Mouse (Mus musculus) embryonic facial prominence, embryonic 15.5 days (tissue): ENCODE measurements around the gene Sult2b1. TPM values are rescaled to one million over a fixed set of nuclear protein-coding genes. Genes with fewer than 3 reads are reported as not detected.

Experiments
- ATAC-seq: fragments of 200-750 bp; cut with Nextera tagmentation; 2 replicates; pipeline ENCODE4 v1.8.0; 2017; ENCODE audit warnings: low read depth, moderate TSS enrichment; ENCODE audit not compliant: insufficient number of reproducible peaks, low FRiP score, low TSS enrichment
- H3K27ac ChIP-seq: fragments of 300-500 bp; sonication (generic); replicated peaks from 2 replicates; pipeline ENCODE4 v1.5.1; 2015; ENCODE audit warnings: mild to moderate bottlenecking, inconsistent platforms
- H3K27me3 ChIP-seq: fragments of 300-500 bp; sonication (generic); 2 replicates; pipeline ENCODE4 v1.6.1; 2015; ENCODE audit warnings: inconsistent platforms
- H3K36me3 ChIP-seq: fragments of 300-500 bp; sonication (generic); 2 replicates; pipeline ENCODE4 v1.6.1; 2015; ENCODE audit warnings: mild to moderate bottlenecking, inconsistent platforms
- H3K4me1 ChIP-seq: fragments of 300-500 bp; sonication (generic); 2 replicates; pipeline ENCODE4 v1.6.1; 2015; ENCODE audit warnings: inconsistent platforms
- H3K4me2 ChIP-seq: fragments of 300-500 bp; sonication (generic); replicated peaks from 2 replicates; pipeline ENCODE4 v1.6.1; 2015; ENCODE audit warnings: mild to moderate bottlenecking, inconsistent platforms
- H3K4me3 ChIP-seq: fragments of 300-500 bp; sonication (generic); replicated peaks from 2 replicates; pipeline ENCODE4 v1.5.1; 2015; ENCODE audit warnings: mild to moderate bottlenecking, inconsistent platforms
- H3K9ac ChIP-seq: fragments of 300-500 bp; sonication (generic); 2 replicates; pipeline ENCODE4 v1.6.1; 2015; ENCODE audit warnings: inconsistent platforms
- H3K9me3 ChIP-seq: fragments of 300-500 bp; sonication (generic); replicated peaks from 2 replicates; pipeline ENCODE4 v1.6.1; 2016; ENCODE audit warnings: inconsistent platforms
- WGBS: fragments of 180-500 bp; shearing (Covaris S2); methylation state at CpG from one replicate; pipeline ENCODE4 v1.1.7; 2015; 5-methylcytosine and 5-hydroxymethylcytosine counted together
- polyA plus RNA-seq: library from polyadenylated mRNA; unstranded; fragments of >200 nt; fragmentation: Nextera tagmentation; extraction: Ambion mirVana; gene quantifications from 2 replicates; pipeline ENCODE4 v1.2.1, GENCODE M21; 2015

Sult2b1 gene
- polyA plus RNA-seq, 1 experiment from 2014 or later, result 55.7 TPM

DNA sequence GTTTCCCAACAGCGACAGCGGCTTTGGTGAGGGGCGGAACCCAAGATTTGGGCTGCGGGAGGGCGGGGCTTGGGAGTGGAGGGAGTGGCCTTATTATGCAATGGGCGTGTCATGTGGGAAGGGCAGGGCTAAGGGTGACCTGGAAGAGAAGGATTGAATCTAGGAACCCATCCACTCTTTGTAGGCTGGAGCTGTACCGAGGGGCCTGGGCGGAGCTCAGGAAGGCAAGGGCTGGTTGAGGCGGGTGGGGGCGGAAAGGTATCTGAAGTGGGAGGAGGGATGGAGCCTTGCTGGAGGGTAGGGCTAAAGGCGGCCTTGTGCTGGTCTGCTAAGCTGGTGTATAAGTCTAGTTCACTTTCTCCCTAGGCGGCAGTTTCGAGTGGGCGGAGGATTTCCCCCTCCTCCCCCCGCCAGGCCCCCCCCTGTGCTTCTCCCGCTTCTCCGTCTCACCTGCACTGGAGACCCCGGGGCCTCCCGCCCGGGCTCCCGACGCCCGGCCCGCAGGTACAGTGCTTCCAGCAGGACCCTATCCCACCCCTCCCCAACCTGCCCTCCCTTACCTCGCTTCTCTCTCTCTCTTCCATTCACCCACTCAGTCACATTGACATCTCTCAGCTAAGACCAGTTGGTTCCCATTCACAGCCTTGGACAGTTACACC, 16.2 kb upstream of the Sult2b1 start:
- peak; percentile 49 for ATAC-seq
- H3K9me3 ChIP-seq, result no peaks in the 10 kb centered on the region
- H3K9ac ChIP-seq, result no peak overlapping the region
- H3K4me2 ChIP-seq, result peak overlapping the region; percentile 49
- peaks cover 30% of the 10 kb centered on the region for H3K4me1 ChIP-seq
- 0 out of 2 replicates have a peak overlapping the region, but pooled peaks have one; percentile 23 for H3K27ac ChIP-seq
- H3K27me3 ChIP-seq, result peaks cover 21% of the 10 kb centered on the region
- no peaks in the 10 kb centered on the region for H3K36me3 ChIP-seq
- peak overlapping the region; percentile 33 for H3K4me3 ChIP-seq
- 18% methylated on average over 25 of the region's 25 CpGs for WGBS

DNA sequence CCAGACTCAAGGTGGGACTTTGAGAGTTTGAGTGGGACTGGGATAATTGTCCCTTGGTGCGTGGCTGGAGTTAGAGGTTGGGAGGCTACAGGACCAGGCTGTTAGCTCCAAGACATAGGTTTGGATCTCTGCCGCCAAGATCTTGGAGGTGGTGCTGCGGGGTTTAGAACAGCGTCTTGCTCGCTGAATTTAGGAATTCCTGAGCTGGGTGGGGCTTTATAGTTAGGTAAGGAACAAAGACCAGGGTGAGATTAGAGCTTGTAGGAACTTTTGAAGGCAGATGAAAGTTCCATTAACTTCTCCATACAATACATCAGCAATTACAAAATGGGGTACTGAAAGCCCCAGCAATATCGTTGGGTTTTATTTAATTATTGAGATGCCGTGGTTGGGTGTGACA, 15.5 kb upstream of the Sult2b1 start:
- H3K27ac ChIP-seq, result 0 out of 2 replicates have a peak overlapping the region, but pooled peaks have one; percentile 23
- H3K4me1 ChIP-seq, result peaks cover 30% of the 10 kb centered on the region
- H3K9ac ChIP-seq, result no peak overlapping the region
- no peaks in the 10 kb centered on the region for H3K9me3 ChIP-seq
- H3K36me3 ChIP-seq, result 0 out of 2 replicates have a peak, but pooled peaks cover 7% of the 10 kb centered on the region
- H3K4me2 ChIP-seq, result peak overlapping the region; percentile 49
- peak overlapping the region; percentile 33 for H3K4me3 ChIP-seq
- peaks cover 21% of the 10 kb centered on the region for H3K27me3 ChIP-seq
- ATAC-seq, result no peak
- WGBS, result 35% methylated on average over 7 of the region's 7 CpGs

DNA sequence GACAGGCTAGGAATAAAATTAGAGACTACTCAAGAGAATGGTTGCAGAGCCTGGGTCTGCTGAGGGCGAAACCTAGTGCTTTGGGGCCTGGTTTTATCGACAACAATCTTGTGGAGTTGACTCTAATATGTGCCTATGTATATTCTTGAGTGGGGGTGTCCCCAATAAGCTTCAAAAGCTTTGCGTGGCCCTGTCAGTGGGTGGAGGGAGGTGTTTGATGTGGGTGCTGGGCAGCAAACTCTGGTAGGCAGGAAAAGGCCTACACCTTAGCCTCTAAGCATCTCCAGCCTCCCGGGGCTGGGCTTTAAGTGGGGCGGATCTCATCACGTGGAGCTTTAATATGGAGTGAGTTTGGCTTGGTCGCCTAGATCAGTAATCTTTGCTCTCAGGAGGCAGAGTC, 14.5 kb upstream of the Sult2b1 start:
- Histone ChIP-seq H3K4me3 (peak overlapping the region; percentile 47), H3K9ac (no peak overlapping the region), H3K4me1 (peaks cover 30% of the 10 kb centered on the region), H3K27me3 (peaks cover 21% of the 10 kb centered on the region), H3K36me3 (0 out of 2 replicates have a peak, but pooled peaks cover 12% of the 10 kb centered on the region), H3K4me2 (peak overlapping the region; percentile 75), H3K27ac (no peak overlapping the region), H3K9me3 (no peaks in the 10 kb centered on the region)
- 54% methylated on average over 7 of the region's 7 CpGs for WGBS
- ATAC-seq, result no peak

DNA sequence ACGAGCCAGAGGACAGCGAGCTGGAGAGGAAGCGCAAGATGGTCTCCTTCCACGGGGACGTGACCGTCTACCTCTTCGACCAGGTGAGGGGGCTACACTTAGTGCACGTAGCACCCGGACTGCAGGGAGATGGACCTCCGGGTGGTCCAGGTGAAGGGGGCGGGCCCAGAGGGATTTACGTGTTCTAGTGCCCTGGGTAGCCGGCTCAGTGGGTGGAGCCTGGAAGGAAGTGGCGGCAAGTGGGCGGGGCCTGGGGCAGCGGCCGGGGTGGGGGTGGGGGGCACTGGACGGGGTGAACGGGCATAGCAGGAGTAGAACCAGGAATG, 14.0 kb upstream of the Sult2b1 start:
- Histone ChIP-seq H3K9ac (peak overlapping the region; percentile 41), H3K27me3 (peaks cover 21% of the 10 kb centered on the region), H3K27ac (no peak overlapping the region), H3K36me3 (peaks cover 16% of the 10 kb centered on the region; the same call in 1 of the 2 replicates), H3K4me3 (peak overlapping the region; percentile 47), H3K9me3 (no peaks in the 10 kb centered on the region), H3K4me2 (peak overlapping the region; percentile 75), H3K4me1 (peaks cover 30% of the 10 kb centered on the region)
- 1% methylated on average over 19 of the region's 19 CpGs for WGBS
- no peak for ATAC-seq

DNA sequence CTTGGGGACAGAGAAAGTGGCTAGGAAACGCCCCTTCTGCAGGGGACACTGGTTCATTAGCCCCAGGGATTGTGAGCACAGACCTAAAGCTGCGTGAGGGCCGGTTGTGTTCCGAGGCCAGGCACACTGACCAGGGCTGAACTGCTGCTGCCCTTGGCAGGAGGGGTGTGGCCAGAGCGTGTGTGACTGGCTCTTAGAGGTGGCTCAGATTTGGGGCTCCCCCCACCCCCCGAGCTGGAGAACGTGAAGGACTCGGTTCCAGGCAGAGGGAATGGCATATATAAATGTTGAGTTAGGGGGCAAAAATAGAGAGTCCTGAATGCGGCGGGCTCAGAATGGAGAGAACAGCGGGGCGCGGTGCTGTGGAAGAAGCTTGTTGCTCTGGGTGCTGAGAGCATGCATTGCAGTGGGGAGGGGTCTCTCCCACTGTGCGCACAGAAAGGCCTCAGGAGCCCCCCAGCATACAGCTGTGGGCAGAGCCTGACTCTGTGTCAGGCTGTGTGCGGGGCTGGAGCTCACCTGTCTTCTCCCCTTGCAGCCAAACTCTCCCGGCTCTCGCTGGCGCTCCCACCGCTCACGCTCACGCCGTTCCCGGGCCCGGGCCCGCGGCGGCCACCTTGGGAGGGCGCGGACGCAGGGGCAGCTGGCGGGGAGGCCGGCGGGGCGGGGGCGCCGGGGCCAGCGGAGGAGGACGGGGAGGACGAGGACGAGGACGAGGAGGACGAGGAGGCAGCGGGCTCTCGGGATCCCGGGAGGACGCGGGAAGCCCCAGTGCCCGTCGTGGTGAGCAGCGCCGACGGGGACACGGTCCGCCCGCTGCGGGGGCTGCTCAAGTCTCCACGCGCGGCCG, 13.4 kb upstream of the Sult2b1 start:
- peak overlapping the region; percentile 47 for H3K4me3 ChIP-seq
- peaks cover 21% of the 10 kb centered on the region for H3K27me3 ChIP-seq
- H3K9me3 ChIP-seq, result no peaks in the 10 kb centered on the region
- peaks cover 30% of the 10 kb centered on the region for H3K4me1 ChIP-seq
- H3K4me2 ChIP-seq, result peak overlapping the region; percentile 75
- no peak overlapping the region for H3K27ac ChIP-seq
- peaks cover 19% of the 10 kb centered on the region for H3K36me3 ChIP-seq
- peak overlapping the region; percentile 41 for H3K9ac ChIP-seq
- no peak for ATAC-seq
- WGBS, result 2% methylated on average over 60 of the region's 60 CpGs

DNA sequence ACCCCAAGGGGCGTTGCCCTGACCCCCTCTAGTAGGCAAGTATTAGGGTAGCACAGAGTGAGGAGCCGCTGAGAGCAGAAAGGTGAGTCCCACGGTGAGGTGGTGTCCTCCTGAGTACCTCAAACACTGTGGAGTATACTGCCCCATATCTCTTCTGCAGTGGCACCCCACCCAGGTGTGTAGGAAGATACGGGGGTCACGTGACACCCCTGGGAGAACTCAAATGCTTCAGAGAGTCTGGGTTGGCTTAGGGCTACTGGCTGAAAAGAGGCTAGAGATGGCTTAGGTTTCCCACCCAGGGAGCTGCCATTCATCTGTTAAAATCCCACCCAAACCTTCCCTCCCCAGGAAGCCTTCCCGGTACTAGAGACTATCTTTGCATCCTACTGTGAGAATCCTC, 12.5 kb upstream of the Sult2b1 start:
- no peak overlapping the region for H3K4me3 ChIP-seq
- no peaks in the 10 kb centered on the region for H3K9me3 ChIP-seq
- no peak overlapping the region for H3K4me2 ChIP-seq
- no peak overlapping the region for H3K9ac ChIP-seq
- H3K27me3 ChIP-seq, result peaks cover 21% of the 10 kb centered on the region
- peaks cover 30% of the 10 kb centered on the region for H3K4me1 ChIP-seq
- no peak for ATAC-seq
- WGBS, result 36% methylated on average over 6 of the region's 6 CpGs
- peaks cover 19% of the 10 kb centered on the region for H3K36me3 ChIP-seq
- H3K27ac ChIP-seq, result no peak overlapping the region

DNA sequence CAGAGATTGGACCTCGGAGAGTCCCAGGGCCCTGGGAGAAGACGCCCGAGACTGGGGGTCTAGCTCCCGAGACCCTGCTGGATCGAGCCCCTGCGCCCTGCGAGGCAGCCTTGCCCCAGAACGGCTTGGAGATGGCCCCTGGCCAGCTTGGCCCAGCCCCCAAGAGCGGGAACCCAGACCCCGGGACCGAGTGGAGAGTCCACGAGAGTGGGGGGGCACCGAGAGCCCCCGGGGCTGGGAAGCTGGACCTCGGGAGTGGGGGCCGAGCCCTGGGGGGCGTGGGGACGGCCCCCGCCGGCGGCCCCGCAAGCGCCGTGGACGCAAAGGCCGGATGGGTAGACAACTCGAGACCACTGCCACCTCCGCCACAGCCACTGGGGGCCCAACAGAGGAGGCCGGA, 10.5 kb upstream of the Sult2b1 start:
- H3K4me2 ChIP-seq, result no peak overlapping the region
- no peak overlapping the region for H3K4me3 ChIP-seq
- H3K27me3 ChIP-seq, result peaks cover 21% of the 10 kb centered on the region
- peaks cover 17% of the 10 kb centered on the region for H3K4me1 ChIP-seq
- ATAC-seq, result no peak
- peaks cover 30% of the 10 kb centered on the region for H3K36me3 ChIP-seq
- no peak overlapping the region for H3K27ac ChIP-seq
- H3K9ac ChIP-seq, result no peak overlapping the region
- WGBS, result 96% methylated on average over 29 of the region's 29 CpGs
- no peaks in the 10 kb centered on the region for H3K9me3 ChIP-seq

DNA sequence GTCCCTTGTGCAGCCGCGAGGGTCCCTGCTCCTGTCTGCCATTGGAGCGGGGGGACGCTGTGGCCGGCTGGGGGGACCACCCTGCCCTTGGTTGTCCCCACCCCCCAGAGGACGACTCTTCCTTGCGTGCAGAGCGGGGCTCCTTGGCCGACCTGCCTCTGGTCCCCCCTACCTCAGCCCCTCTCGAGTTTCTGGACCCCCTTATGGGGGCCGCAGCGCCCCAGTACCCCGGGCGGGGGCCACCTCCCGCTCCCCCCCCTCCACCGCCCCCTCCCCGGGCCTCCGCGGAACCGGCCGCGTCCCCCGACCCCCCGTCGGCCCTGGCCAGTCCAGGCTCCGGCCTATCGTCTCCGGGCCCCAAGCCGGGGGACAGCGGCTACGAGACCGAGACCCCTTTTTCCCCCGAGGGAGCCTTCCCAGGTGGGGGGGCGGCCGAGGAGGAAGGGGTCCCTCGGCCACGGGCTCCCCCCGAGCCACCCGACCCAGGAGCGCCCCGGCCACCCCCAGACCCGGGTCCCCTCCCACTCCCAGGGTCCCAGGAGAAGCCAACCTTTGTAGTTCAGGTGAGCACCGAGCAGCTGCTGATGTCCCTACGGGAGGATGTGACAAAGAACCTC, 9.6 kb upstream of the Sult2b1 start:
- peaks cover 36% of the 10 kb centered on the region for H3K36me3 ChIP-seq
- 90% methylated on average over 43 of the region's 44 CpGs for WGBS

DNA sequence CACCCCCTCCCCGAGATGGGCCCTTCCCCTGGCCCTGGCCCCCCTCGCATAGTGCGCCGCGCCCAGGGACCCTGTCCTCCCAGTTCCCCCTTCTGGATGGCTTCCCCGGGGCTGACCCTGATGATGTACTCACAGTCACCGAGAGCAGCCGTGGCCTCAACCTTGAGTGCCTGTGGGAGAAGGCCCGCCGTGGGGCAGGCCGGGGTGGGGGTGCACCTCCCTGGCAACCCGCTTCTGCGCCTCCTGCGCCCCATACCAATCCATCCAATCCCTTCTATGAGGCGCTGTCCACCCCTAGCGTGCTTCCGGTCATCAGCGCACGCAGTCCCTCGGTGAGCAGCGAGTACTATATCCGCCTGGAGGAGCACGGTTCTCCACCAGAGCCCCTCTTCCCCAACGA, 8.8 kb upstream of the Sult2b1 start:
- peaks cover 39% of the 10 kb centered on the region for H3K36me3 ChIP-seq

More for the DNA sequence above, 9.6 kb upstream of the Sult2b1 start:
- Histone ChIP-seq H3K4me3 (no peak overlapping the region), H3K9ac (no peak overlapping the region), H3K27me3 (peaks cover 21% of the 10 kb centered on the region), H3K27ac (no peak overlapping the region), H3K4me2 (no peak overlapping the region), H3K4me1 (peaks cover 15% of the 10 kb centered on the region), H3K9me3 (no peaks in the 10 kb centered on the region)
- ATAC-seq, result no peak

DNA sequence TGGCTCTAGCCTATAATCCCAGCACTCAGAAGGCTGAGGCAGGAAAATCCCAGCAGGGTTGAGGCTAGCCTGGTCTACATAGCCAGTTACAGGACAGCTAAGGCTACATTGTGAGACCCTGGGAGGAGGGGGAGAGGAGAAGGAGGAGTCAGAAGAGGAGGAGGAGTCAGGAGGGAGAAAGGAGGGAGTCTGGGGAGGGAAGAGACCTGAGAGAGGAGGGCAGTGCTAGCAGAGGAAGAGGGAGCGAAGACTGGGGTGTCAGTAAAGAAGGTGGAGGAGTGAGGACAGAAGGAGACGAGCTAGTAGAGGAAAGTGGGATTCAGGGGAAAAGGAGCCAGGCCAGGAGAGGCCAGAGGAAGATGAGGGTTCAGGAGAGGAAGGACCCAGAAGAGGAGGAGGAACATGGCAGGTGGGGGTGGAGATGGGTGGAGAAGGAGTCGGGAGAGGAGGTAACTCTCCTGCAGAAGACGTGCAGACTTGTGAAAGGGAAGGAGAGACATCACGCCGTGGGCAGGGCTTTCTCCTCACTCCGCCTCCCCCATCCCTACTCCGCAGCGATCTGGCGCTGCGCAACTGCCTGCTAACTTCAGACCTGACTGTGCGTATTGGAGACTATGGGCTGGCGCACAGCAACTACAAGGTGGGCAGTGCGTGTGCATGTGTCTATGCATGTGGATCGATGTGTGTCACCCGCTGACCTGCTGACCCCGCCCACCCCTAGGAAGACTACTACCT, 7.5 kb upstream of the Sult2b1 start:
- no peak overlapping the region for H3K27ac ChIP-seq
- no peak overlapping the region for H3K4me3 ChIP-seq
- peaks cover 7% of the 10 kb centered on the region for H3K4me1 ChIP-seq
- H3K9me3 ChIP-seq, result no peaks in the 10 kb centered on the region
- H3K9ac ChIP-seq, result no peak overlapping the region
- 76% methylated on average over 17 of the region's 17 CpGs for WGBS
- no peak overlapping the region for H3K4me2 ChIP-seq
- H3K36me3 ChIP-seq, result peaks cover 39% of the 10 kb centered on the region
- ATAC-seq, result no peak
- peaks cover 2% of the 10 kb centered on the region for H3K27me3 ChIP-seq

More for the DNA sequence above, 8.8 kb upstream of the Sult2b1 start:
- no peaks in the 10 kb centered on the region for H3K9me3 ChIP-seq
- no peak overlapping the region for H3K4me3 ChIP-seq
- no peak overlapping the region for H3K4me2 ChIP-seq
- no peak for ATAC-seq
- peaks cover 15% of the 10 kb centered on the region for H3K27me3 ChIP-seq
- peaks cover 10% of the 10 kb centered on the region for H3K4me1 ChIP-seq
- H3K9ac ChIP-seq, result no peak overlapping the region
- no peak overlapping the region for H3K27ac ChIP-seq
- 84% methylated on average over 24 of the region's 24 CpGs for WGBS

DNA sequence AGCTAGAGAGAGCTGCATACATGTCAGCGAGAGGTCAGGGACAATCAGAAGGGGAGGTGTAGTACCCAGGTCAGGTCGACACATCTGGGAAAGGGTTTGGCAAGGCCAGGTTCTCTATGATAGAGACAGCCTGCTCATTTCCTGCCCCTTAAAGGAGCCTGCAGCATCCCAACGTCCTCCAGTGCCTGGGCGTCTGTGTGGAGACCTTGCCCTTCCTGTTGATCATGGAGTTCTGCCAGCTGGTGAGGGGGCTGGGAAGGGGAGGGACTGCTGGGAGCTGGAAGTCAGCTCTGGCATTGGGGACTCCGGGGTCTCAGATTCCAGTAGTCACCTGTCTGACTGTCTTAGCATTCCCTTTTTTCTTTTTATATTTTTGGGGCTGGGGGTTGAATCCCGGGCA, 6.3 kb upstream of the Sult2b1 start:
- Histone ChIP-seq H3K27me3 (no peaks in the 10 kb centered on the region), H3K4me3 (no peak overlapping the region), H3K9ac (no peak overlapping the region; the same call in 1 of the 2 replicates), H3K4me1 (peaks cover 19% of the 10 kb centered on the region), H3K9me3 (no peaks in the 10 kb centered on the region), H3K4me2 (no peak overlapping the region), H3K36me3 (peaks cover 39% of the 10 kb centered on the region), H3K27ac (no peak overlapping the region)
- WGBS, result 65% methylated on average over 6 of the region's 6 CpGs
- ATAC-seq, result no peak
